Mouse (Mus musculus) spleen, embryonic (tissue): Measurements from ENCODE around the gene Fyn.

Source experiments
- CTCF ChIA-PET: fragments of 350-600 bp; sonication (Branson Sonifier 250); formaldehyde crosslinking; loops from one replicate; lab custom pipeline; 2022; lab: Charles Lee

The Fyn gene

DNA sequence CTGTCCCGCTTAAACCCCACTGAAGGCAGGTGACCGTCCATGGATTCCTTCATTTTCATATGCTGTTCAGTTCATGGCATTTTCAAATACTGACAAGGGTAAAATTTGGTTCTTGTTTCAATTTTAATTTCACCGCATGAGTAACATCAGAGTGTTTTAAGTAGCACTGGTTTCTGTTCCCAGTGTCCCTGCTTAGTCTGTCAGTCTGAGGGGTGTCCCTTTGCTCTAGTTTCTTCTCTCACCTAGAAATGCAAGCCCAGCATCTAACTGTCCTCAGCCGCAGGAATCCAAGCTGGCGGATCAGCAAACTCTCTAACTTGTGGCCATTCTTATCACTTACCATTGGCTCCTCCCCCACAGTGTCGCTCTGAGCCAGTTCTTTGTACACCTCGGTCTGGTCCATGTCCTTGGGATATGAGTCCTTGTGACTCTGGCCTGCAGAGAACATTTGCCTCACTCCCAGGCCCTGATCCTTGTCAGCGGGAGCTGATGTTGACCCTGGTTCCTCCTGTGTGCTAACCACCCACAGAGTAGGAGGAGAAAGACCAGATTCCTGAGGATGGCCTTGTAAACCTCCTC, 9.5 kb downstream of the Fyn start:
- CTCF ChIA-PET: no interaction called here

DNA sequence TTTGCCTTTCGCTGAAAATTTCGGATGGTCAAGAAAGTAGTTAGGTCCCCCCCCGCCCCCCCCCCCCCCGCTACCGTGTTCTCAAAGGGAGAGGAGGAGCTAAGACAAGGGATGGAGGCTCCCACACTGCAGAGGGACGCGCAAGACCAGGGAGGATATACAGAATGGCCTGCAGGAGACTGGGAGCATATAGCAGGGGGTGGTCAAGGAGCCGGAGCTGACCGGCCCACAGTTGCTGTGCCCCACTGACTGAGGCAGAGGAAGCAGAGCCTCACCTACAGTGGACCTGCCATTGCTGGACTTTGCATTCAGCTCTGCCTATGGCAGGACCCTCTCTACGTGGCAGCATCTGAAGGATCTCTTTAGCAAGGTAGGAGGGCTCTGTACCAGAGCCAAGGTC, 10.6 kb downstream of the Fyn start:
- CTCF ChIA-PET: interaction anchor here (0.8 kb wide), 1 partner anchor 139 kb away, joined by 5 read pairs; no protein-coding TSS in a partner anchor

DNA sequence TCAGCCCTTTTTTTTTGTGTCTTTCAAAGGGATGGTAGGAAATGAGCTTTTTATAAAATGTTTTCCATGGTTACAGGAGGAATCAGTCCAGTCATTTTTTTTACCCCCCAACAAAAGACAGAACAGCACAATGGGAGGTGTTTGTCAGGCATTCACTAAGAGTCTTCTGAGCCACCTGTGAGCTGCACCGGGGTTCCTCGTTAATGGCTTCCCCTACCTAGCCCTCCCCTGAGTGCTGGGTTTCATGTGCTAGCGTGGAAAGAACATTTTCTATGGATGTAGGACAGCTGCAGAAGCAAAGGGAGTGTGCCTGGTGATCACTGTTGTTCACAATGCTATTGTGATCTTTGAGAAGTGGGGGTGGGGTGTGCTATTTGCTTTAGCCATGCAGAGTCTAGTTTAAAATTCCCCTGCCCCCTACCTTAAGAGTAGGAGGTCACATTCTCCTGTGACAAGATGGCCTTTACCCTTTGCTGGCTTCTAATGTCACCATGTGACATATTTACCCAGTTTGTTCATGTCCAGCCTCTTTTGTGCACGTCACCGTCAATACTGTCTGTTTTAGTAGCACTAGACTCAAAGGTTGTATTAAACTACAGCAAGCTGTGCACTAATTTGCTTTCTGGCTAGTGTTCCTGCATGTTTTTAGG, 11.2 kb downstream of the Fyn start:
- CTCF ChIA-PET: no interaction called here

- CTCF ChIA-PET: no interaction called here
These were observed 16.6 kb downstream of the Fyn start for GRCm38 (mm10) chr10:39385259-39385658.

DNA sequence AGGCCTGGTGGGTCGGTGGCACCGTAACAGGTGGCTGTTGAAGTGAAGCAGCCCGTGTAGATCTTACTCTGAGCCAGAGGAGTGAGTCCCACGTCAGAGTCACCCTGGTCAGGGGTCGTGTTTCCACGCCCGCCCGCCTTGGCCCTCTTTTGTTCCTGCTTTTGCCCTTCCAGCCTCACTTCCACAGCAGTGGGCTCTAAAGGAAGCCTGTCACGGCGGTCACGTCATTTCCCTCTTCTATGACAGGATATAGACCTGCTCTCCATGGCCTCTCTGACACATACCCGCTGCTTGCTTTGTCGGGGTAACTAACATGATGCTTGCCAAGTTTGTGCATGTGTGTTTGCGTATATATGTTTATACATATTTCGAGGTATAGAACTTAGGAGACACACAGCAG, 17.5 kb downstream of the Fyn start:
- CTCF ChIA-PET: no interaction called here

- CTCF ChIA-PET: no interaction called here
These were observed 18.4 kb downstream of the Fyn start for GRCm38 (mm10) chr10:39387024-39387423.

- CTCF ChIA-PET: no interaction called here
These were observed 18.9 kb downstream of the Fyn start for GRCm38 (mm10) chr10:39387556-39387955.

- CTCF ChIA-PET: no interaction called here
These were observed 19.5 kb downstream of the Fyn start for GRCm38 (mm10) chr10:39388144-39388543.

DNA sequence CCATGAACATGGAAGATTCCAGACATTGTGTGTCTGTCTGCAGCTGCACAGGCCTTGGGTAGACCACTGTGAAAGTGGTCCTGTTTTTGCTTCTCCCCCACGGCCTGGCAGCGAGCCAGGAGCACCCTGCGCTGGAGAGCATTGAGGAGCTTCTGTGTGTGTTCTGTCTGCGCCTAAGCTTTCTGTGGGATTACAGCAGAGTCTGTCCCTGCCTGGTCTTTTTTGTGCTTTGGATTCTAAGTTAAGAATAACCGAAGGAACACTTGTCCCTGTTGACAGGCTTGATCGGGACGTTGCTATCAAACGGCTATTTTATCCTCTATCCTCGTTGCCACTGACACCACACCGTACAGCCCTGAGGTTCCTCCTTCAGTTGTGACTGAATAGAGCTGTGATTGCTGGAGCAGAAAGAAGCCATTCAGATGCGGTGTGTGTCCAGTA, 20.8 kb downstream of the Fyn start:
- CTCF ChIA-PET: interaction anchor here (0.6 kb wide), 1 partner anchor 129 kb away, joined by 8 read pairs; no protein-coding TSS in a partner anchor

DNA sequence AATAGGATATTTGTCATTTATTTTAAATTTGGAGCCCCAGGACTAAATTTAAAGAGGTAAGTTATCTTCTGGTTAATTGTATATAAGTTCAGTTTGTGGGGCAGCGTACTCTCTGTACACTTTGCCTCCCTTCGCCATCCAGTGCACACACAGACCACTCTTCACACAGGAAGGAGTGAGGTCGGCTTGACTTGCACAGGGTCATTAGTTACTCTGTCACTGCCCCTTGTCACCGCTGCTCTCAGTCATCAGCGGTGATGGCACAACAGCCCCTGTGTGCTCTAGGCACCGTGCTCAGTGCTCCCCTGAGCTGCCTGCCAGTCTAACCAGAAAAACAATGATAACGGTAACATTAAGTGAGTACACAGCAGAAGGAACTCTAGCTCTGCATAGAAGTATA, 21.9 kb downstream of the Fyn start:
- CTCF ChIA-PET: interaction anchor here (0.5 kb wide), 1 partner anchor 502 kb away, joined by 5 read pairs; no protein-coding TSS in a partner anchor

GRCm38 (mm10) chr10:39392900-39393483, 24.3 kb downstream of the Fyn start:
- CTCF ChIA-PET: interaction anchor here (0.7 kb wide), 1 partner anchor 632 kb away, joined by 3 read pairs; no protein-coding TSS in a partner anchor

- CTCF ChIA-PET: no interaction called here
These were observed 26.9 kb downstream of the Fyn start for GRCm38 (mm10) chr10:39395544-39395943.

DNA sequence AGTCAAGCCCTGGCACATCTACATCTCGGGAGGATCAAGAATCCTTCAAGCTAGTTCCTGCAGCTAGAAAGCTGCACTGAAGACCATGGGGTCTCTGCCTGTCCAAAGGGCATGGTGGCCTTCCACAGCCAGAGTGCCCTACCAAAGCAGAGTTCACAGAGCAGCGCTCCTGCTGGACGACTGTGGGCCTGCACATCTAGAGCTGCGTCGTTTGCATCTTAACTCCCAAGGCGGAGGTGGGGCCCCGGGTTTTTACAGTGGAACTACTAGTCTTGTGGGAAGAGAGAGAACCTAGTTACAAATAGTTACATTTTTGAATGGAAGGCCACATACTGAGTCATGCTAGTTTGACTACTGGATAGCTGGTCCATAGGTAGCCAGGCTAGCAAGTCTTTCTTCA, 30.3 kb downstream of the Fyn start:
- CTCF ChIA-PET: interaction anchor here (0.6 kb wide), 2 partner anchors 116 to 136 kb away, joined by 8 to 11 read pairs; no protein-coding TSS in a partner anchor

- CTCF ChIA-PET: no interaction called here
These were observed 31.5 kb downstream of the Fyn start for GRCm38 (mm10) chr10:39400155-39400554.

GRCm38 (mm10) chr10:39402487-39402886, 33.8 kb downstream of the Fyn start:
- CTCF ChIA-PET: interaction anchor here (0.6 kb wide), 2 partner anchors 17 to 347 kb away, joined by 3 read pairs; no protein-coding TSS in a partner anchor

- CTCF ChIA-PET: no interaction called here
These were observed 35.1 kb downstream of the Fyn start for GRCm38 (mm10) chr10:39403706-39404105.

DNA sequence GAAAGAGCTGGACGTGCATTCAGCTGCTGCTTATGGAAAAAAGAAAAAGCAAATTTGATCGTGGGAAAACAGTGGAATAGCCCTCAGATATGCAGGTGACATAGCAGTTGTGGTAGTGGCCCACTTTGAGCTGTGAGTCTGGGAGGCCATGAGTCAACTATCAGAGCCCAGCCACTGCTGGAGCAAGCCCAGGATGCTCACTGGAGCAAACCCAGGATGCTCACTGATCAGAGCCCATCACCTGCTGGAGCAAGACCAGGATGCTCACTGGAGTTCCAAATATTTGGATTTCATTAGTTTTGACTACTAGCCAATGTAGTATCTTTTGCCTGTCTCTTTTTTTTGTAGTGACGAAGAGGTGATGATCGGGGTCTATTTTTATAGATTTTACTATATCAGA, 35.5 kb downstream of the Fyn start:
- CTCF ChIA-PET: no interaction called here

DNA sequence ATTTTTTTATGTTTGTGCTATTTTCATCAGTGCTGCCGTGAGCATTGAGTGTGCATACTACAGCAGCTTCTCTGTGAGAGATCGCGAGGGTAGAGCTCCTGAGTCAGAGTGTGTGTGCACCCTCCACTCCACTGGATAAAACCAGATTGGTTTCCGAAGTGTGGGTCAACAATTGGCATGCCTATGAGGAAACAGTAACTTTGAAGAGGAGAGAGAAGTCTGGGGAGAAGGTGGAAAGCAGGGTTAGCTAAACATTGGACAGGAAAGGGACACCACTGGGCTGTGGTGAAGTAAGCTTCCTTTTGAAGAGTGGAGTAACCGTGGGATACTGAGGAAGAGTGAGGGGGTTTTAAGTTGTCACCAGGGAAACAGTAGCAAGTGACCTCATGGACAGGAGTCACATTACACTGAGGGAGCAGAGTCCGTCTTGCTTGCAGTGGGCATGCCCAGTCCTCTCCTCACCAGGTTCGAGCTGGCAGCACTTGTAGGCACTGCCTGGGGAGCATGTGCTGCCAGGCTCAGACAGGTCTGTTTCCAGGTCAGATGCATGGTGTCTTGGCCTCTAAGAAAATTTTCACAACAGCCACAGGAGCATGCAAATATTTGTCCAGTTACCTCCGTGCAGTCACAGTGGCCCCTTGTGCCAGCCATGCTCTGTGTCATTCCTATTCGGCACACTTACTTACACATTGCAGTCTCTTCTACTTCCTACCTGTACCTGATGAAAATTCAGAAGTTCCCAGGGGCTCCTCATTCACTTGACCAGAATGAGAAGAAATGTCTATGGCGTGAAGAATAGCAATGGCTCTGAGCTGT, 37.5 kb downstream of the Fyn start:
- CTCF ChIA-PET: no interaction called here

DNA sequence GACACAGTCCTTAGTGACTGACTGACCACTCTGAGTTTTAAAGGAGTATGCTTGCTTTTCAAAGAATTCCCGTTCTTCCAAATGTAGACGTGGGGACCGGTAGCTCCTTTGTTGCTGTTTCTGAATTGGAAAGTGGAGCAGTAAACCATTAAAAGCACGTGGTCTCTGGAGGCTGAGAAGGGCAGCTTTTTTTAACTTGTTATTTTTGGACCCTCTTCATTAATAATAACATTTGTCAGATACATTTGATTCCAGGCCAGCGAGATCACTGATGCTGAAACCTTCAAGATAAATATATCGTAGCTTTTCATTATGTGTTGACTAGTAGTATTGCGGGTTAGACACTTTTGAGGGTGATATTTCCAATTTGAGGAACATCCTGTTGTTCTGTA, 38.1 kb downstream of the Fyn start:
- CTCF ChIA-PET: no interaction called here

- CTCF ChIA-PET: no interaction called here
These were observed 38.9 kb downstream of the Fyn start for GRCm38 (mm10) chr10:39407553-39407952.

DNA sequence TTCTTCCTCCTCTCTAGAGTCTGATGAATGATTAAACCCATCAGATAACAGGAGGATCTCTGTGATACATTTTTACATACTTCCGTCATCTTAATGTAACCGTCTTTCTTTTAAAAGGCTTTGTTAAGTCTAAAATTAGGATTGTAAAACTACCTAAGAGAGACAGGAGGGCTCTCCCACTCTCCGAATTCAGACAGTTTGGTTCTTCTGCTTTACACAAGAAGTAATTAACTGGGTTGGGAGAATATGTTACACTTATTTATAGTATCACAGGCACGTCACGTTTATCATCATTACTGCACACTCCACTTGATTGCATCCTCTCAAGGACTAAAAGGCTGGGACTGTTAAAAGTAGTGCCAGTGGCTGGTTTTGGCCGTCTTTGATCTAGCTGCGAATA, 40.9 kb downstream of the Fyn start:
- CTCF ChIA-PET: interaction anchor here (0.6 kb wide), 1 partner anchor 141 kb away, joined by 4 read pairs; no protein-coding TSS in a partner anchor
